Mouse (Mus musculus) left cerebral cortex, postnatal 10 days (tissue): ENCODE measurements at regions not wholly inside any gene's neighbourhood (a gene's known extent, or its start where the extent isn't known, plus 50 kb on each side); places are given as distances from the start of the nearest gene placed in this dataset.

Experiments used
- DNase-seq, 2 experiments: peaks; one replicate each; pipeline ENCODE4 v3.0.0; 2021 to 2022; ENCODE audit warnings: low spot score in 2 of 2, mixed read lengths in 1 of 2; ENCODE audit errors: extremely low spot score in 1 of 2
- intact Hi-C: fragments of 180-260 bp; cut with DNase I; formaldehyde crosslinking; loops from one replicate; pipeline ENCODE4 v1.15.1; 2025

GRCm38 (mm10) chr15:84616880-84617279 is 52.5 kb upstream of the Prr5 start:
- peak in 1 of 2 experiments; percentile 84 for DNase-seq
- intact Hi-C loops, result loop anchor here (5.0 kb wide), 1 partner anchor 405 kb away; no protein-coding TSS in a partner anchor

GRCm38 (mm10) chr15:84613536-84614527 is 55.6 kb upstream of the Prr5 start:
- intact Hi-C loops, result loop anchor here (2.0 kb wide), 1 partner anchor 353 kb away; no protein-coding TSS in a partner anchor
- peak; percentile 87 to 91 for DNase-seq

GRCm38 (mm10) chr15:84612961-84613360 is 55.3 kb upstream of the Rtl6 start:
- DNase-seq, result no peak
- intact Hi-C loops, result no loop called here

GRCm38 (mm10) chr15:84609825-84610442 is 52.3 kb upstream of the Rtl6 start:
- peak; percentile 30 to 53 for DNase-seq
- intact Hi-C loops, result no loop called here

- intact Hi-C loops, result no loop called here
Measured at GRCm38 (mm10) chr15:84609063-84609462, 51.4 kb upstream of the Rtl6 start.

More at GRCm38 (mm10) chr15:84609063-84609462, 51.4 kb upstream of the Rtl6 start:
- no peak for DNase-seq
